Mouse (Mus musculus) liver, embryonic 11.5 days (tissue): ENCODE results near the gene Mapk12. TPM values are rescaled to one million over a fixed set of nuclear protein-coding genes. Genes with fewer than 3 reads are reported as not detected.
A peak's percentile ranks its signal among the peaks of the same experiment; 100 is the strongest.

ENCODE experiments used
- ATAC-seq: fragments of 200-750 bp; cut with Nextera tagmentation; replicated peaks from 2 replicates; pipeline ENCODE4 v1.8.0; 2017; ENCODE audit warnings: moderate number of reproducible peaks, mild to moderate bottlenecking, moderate TSS enrichment, moderate library complexity; ENCODE audit not compliant: low FRiP score
- DNase-seq: peaks from one replicate; pipeline ENCODE4 v3.0.0-alpha.2; 2017; ENCODE audit warnings: low spot score
- H3K27ac ChIP-seq: fragments of 300-500 bp; sonication (generic); 2 replicates; pipeline ENCODE4 v1.5.1; 2014; ENCODE audit warnings: mild to moderate bottlenecking, low read depth, low read length, control low read depth
- H3K27me3 ChIP-seq: fragments of 300-500 bp; sonication (generic); replicated peaks from 2 replicates; pipeline ENCODE4 v1.6.1; 2014; ENCODE audit warnings: low read length, mixed read lengths; ENCODE audit not compliant: control insufficient read depth, insufficient read depth
- H3K36me3 ChIP-seq: fragments of 300-500 bp; sonication (generic); 2 replicates; pipeline ENCODE4 v1.6.1; 2014; ENCODE audit warnings: mild to moderate bottlenecking, low read length, moderate library complexity, mixed read lengths; ENCODE audit not compliant: control insufficient read depth, insufficient read depth
- H3K4me1 ChIP-seq: fragments of 300-500 bp; sonication (generic); replicated peaks from 2 replicates; pipeline ENCODE4 v1.6.1; 2014; ENCODE audit warnings: low read length, mixed read lengths; ENCODE audit not compliant: control insufficient read depth, insufficient read depth
- H3K4me2 ChIP-seq: fragments of 300-500 bp; sonication (generic); 2 replicates; pipeline ENCODE4 v1.6.1; 2014; ENCODE audit warnings: mild to moderate bottlenecking, control low read depth, moderate library complexity
- H3K4me3 ChIP-seq: fragments of 300-500 bp; sonication (generic); 2 replicates; pipeline ENCODE4 v1.5.1; 2014; ENCODE audit warnings: low read depth, low read length, control low read depth
- H3K9ac ChIP-seq: fragments of 300-500 bp; sonication (generic); 2 replicates; pipeline ENCODE4 v1.6.1; 2014; ENCODE audit warnings: low read depth, low read length, control low read depth
- H3K9me3 ChIP-seq: fragments of 300-500 bp; sonication (generic); 2 replicates; pipeline ENCODE4 v1.6.1; 2016; ENCODE audit warnings: low read length, inconsistent platforms, mixed read lengths; ENCODE audit not compliant: control insufficient read depth
- WGBS: fragments of 180-500 bp; shearing (Covaris S2); extraction: QIAGEN DNeasy Blood & Tissue Kit; methylation state at CpG from one replicate; pipeline ENCODE4 v1.1.7; 2014; 5-methylcytosine and 5-hydroxymethylcytosine counted together
- polyA plus RNA-seq: library from polyadenylated mRNA; unstranded; fragments of >200 nt; fragmentation: Nextera tagmentation; extraction: Ambion mirVana; gene quantifications from 2 replicates; pipeline ENCODE4 v1.2.1, GENCODE M21; 2014

Mapk12 gene
- 3.8 and 4.8 TPM in 2 replicates for polyA plus RNA-seq

DNA sequence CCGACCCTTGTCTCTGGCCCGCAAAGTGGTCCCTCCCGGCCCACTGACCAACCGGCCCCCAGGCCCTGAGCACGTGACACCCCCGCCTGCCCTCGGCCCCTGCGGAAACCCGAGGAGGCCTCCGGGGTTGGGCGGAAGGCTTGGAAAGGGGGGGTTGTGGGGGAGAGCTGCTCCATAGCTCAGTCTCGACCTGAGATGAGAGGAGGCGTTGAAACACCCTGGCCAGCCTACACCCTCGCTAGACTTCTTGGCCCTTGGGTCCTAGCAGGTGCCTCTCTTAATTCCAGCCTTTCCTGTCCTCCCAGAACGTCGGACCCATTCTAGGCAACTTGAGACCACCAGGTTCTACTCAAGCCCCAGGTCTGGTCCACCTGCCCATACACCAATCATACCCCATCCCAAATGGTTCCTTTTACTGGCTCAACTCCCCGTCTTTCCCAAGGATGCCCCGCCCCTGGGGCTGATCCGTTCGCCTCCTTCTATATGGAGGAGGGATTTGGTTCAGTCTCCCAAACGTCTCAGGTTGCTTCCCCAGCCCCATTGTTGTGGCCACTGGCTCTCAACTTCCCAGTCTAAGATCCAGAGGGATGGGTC, at the start of gene Mapk12:
Gene Mapk12, minus strand, starts transcription at position 45 of the 594 bp plus-strand sequence.
- 3% methylated on average over 21 of the region's 21 CpGs for WGBS
- DNase-seq, result no peak
- H3K27me3 ChIP-seq, result peaks cover 85% of the 10 kb centered on the region
- ATAC-seq, result peak; percentile 43; the same call in 1 of the 2 replicates
- H3K4me1 ChIP-seq, result peaks cover 5% of the 10 kb centered on the region
- no peaks in the 10 kb centered on the region for H3K9me3 ChIP-seq
- peak within 1 kb of the TSS; percentile 35; the same call in 1 of the 2 replicates for H3K9ac ChIP-seq
- H3K27ac ChIP-seq, result no peak within 1 kb of the TSS
- H3K36me3 ChIP-seq, result no peaks in the 10 kb centered on the region
- peak within 1 kb of the TSS; percentile 48 for H3K4me3 ChIP-seq
- H3K4me2 ChIP-seq, result peak within 1 kb of the TSS; percentile 68

DNA sequence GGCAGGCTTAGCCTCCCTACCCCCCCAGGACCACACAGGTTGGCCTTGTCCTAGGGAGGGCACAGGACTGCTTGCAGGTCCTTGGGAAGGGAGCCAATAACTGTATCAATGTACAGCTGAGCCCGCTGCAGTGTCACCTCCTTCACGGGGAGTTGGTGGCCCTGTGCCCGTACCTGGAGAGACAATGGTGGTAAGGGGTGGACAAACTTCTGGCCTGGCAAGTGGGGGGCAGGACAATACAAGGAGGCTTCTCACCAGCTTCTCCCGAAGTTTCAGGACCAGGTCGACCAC, 44.4 kb upstream of the Mapk12 start:
- H3K9me3 ChIP-seq, result no peaks in the 10 kb centered on the region
- no peak overlapping the region for H3K4me3 ChIP-seq
- H3K4me1 ChIP-seq, result peaks cover 9% of the 10 kb centered on the region
- H3K9ac ChIP-seq, result no peak overlapping the region
- H3K36me3 ChIP-seq, result peaks cover 3% of the 10 kb centered on the region; the same call in 1 of the 2 replicates
- H3K27ac ChIP-seq, result no peak overlapping the region
- H3K4me2 ChIP-seq, result no peak overlapping the region
- DNase-seq, result no peak
- H3K27me3 ChIP-seq, result peaks cover 14% of the 10 kb centered on the region
- no peak for ATAC-seq
- WGBS, result 88% methylated on average over 5 of the region's 5 CpGs

- H3K4me1 ChIP-seq, result peaks cover 9% of the 10 kb centered on the region
- peaks cover 19% of the 10 kb centered on the region for H3K27me3 ChIP-seq
- peaks cover 3% of the 10 kb centered on the region; the same call in 1 of the 2 replicates for H3K36me3 ChIP-seq
- H3K27ac ChIP-seq, result no peak overlapping the region
- H3K4me3 ChIP-seq, result no peak overlapping the region
- H3K4me2 ChIP-seq, result no peak overlapping the region
- no peak for DNase-seq
- WGBS, result 67% methylated on average over 5 of the region's 5 CpGs
- no peaks in the 10 kb centered on the region for H3K9me3 ChIP-seq
- H3K9ac ChIP-seq, result no peak overlapping the region
- ATAC-seq, result no peak
Observed at GRCm38 (mm10) chr15:89184141-89184936, 43.8 kb upstream of the Mapk12 start.

- Histone ChIP-seq H3K27ac (no peak overlapping the region), H3K4me2 (no peak overlapping the region), H3K9ac (no peak overlapping the region), H3K27me3 (peaks cover 22% of the 10 kb centered on the region), H3K36me3 (peaks cover 3% of the 10 kb centered on the region; the same call in 1 of the 2 replicates), H3K4me3 (no peak overlapping the region), H3K4me1 (peaks cover 23% of the 10 kb centered on the region), H3K9me3 (no peaks in the 10 kb centered on the region)
- no peak for DNase-seq
- ATAC-seq, result no peak
- WGBS, result 62% methylated on average over 5 of the region's 5 CpGs
Observed at GRCm38 (mm10) chr15:89182842-89183241, 42.3 kb upstream of the Mapk12 start.

GRCm38 (mm10) chr15:89182328-89182741, 41.8 kb upstream of the Mapk12 start:
- no peak overlapping the region for H3K27ac ChIP-seq
- H3K9me3 ChIP-seq, result no peaks in the 10 kb centered on the region
- no peak for DNase-seq
- 22% methylated on average over 6 of the region's 6 CpGs for WGBS
- no peak overlapping the region for H3K9ac ChIP-seq
- peaks cover 28% of the 10 kb centered on the region for H3K4me1 ChIP-seq
- H3K27me3 ChIP-seq, result peaks cover 22% of the 10 kb centered on the region
- H3K4me2 ChIP-seq, result peak overlapping the region; percentile 74
- H3K36me3 ChIP-seq, result peaks cover 3% of the 10 kb centered on the region; the same call in 1 of the 2 replicates
- ATAC-seq, result no peak
- no peak overlapping the region for H3K4me3 ChIP-seq

- peaks cover 3% of the 10 kb centered on the region; the same call in 1 of the 2 replicates for H3K36me3 ChIP-seq
- WGBS, result 52% methylated on average over 10 of the region's 10 CpGs
- no peaks in the 10 kb centered on the region for H3K9me3 ChIP-seq
- peaks cover 22% of the 10 kb centered on the region for H3K27me3 ChIP-seq
- DNase-seq (no peak), ATAC-seq (no peak)
- peak overlapping the region; percentile 74 for H3K4me2 ChIP-seq
- peak overlapping the region; percentile 26; the same call in 1 of the 2 replicates for H3K9ac ChIP-seq
- 0 out of 2 replicates have a peak overlapping the region, but pooled peaks have one; percentile 8 for H3K4me3 ChIP-seq
- H3K4me1 ChIP-seq, result peaks cover 34% of the 10 kb centered on the region
- no peak overlapping the region for H3K27ac ChIP-seq
Observed at GRCm38 (mm10) chr15:89181561-89182270, 41.2 kb upstream of the Mapk12 start.

DNA sequence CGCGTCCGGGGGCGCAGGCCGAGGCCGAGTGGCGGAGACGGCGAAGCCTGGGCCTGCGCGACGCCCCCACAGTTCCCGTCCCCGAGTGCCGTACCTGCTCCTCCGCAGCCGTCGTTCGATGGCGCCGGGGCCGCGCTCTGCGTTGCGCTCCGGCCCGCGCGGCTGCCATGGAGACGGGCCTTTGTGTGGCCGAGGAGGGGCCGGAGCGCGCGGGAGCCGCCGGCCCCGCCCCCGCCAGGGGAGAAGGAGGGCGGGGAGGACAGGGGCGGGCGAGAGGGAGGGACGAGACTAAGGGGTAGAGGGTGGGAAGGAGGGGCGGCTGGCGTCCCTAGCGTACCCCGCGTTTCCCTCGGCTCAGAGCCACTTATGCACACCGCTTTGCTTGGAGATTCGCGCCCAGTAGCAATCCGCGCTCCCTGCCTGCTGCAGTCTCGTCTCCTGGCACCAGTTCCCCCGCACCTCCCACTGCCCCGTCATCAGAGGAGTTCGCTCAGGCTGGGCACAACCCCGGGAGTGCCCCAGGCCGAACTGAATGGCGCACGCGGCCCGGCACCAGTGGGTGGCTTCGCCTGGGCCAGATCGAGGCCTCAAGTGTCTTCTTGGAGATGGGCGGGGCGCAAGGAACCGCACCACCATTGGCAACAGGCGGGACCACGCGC, 40.2 kb upstream of the Mapk12 start, which contains the start of gene Plxnb2:
Gene Plxnb2, minus strand, starts transcription at position 218 of the 659 bp plus-strand sequence.
- peak within 1 kb of the TSS; percentile 57 for H3K9ac ChIP-seq
- peaks cover 38% of the 10 kb centered on the region for H3K4me1 ChIP-seq
- H3K4me3 ChIP-seq, result peak within 1 kb of the TSS; percentile 64
- 1% methylated on average over 58 of the region's 72 CpGs for WGBS
- peaks cover 3% of the 10 kb centered on the region; the same call in 1 of the 2 replicates for H3K36me3 ChIP-seq
- ATAC-seq (peak; percentile 71), DNase-seq (peak; percentile 82)
- H3K27me3 ChIP-seq, result peaks cover 22% of the 10 kb centered on the region
- H3K27ac ChIP-seq, result peak within 1 kb of the TSS; percentile 89
- no peaks in the 10 kb centered on the region for H3K9me3 ChIP-seq
- peak within 1 kb of the TSS; percentile 74 for H3K4me2 ChIP-seq

- Histone ChIP-seq H3K4me1 (peaks cover 40% of the 10 kb centered on the region), H3K27ac (peak overlapping the region; percentile 44), H3K9me3 (no peaks in the 10 kb centered on the region), H3K4me3 (peak overlapping the region; percentile 64), H3K4me2 (peak overlapping the region; percentile 74), H3K36me3 (no peaks in the 10 kb centered on the region), H3K9ac (peak overlapping the region; percentile 57), H3K27me3 (peaks cover 24% of the 10 kb centered on the region)
- ATAC-seq (0 out of 2 replicates have a peak, but pooled peaks have one; percentile 1), DNase-seq (no peak)
- WGBS, result 3% methylated on average over 26 of the region's 26 CpGs
Observed at GRCm38 (mm10) chr15:89180081-89180541, 39.6 kb upstream of the Mapk12 start.
